Mouse (Mus musculus) right cerebral cortex, postnatal 36 days (tissue): ENCODE measurements around the gene Strbp.

Source experiments
- DNase-seq, 2 experiments: peaks; one replicate each; pipeline ENCODE4 v3.0.0; 2022; ENCODE audit warnings: low spot score in 2 of 2, mixed read lengths in 1 of 2

Strbp gene

DNA sequence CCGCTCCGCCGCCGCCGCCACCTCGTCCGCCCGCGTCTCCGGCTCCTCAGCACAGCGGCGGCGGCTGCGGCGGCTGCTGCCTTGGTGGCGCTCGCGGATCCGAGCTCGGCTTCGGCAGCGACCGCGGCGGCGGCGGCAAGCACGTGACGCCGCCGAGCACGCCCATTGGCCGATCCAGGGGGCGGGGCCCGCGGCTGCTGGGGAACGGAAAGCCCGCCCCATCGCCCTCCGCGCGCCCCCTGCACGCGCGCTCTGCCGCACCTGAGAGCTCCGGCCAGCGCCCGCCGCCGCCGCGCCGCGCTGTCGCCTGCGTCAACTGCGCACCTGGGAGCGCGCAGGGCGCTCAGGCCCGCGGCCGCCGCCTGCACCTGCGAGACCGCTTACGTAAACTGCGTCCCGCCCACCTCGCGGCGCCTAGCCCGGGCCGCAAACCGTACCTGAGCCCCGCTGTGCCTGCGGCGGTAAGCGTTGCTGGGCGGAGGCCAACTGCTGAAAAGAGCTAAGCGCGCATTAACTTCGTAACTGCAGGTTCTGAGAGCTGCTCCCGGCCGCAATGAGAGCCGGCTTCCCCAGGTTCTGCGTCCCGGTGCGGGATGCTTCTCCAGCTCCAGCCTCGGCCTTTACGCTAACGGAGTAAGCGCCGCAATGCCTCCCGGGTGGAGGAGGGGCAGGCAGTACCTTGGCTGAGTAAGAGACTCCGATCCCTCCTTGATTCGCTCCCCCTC lies at the start of gene Strbp:
Strbp (minus strand) TSS at position 630 of the 725 bp plus-strand sequence.
- peak; percentile 90 to 91 for DNase-seq

DNA sequence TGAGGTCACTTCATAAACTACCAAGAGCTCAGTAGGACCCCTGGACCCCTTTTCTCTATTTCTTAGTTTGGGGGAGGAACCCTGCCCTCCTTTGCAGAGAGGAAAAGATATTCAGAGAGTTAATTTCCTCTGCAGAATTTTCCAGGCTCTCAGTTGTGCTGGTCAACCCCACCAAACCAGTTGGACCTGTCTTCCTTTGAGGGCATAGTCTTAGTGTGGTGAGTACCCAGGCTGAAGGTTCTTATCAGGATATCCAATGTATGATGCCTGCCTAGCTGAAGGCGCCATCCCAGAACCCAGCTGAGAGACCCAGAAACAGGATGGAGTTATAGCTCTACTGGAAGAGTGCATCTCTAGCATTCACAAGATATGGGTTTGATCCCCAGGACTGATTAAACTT lies 47.5 kb upstream of the Strbp start:
- DNase-seq = no peak

DNA sequence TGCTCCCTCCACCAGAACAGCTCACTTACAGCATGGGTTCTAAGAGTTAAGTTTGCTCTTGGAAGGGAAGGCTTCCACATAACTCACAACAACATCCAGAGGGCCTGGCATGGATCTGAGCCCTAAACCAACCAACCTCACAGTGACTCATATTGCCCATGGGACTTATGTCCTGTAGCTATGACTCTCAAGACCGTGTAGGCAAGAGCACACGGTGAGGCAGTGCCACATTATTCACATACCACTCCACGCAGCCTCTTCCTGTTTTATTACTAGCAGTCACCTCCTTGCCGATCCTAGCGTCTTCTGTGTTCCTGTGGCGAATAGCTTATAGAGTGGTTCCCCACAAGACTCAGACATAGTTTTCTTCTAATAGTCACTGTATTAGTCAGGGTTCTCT lies 45.7 kb upstream of the Strbp start:
- DNase-seq = no peak

DNA sequence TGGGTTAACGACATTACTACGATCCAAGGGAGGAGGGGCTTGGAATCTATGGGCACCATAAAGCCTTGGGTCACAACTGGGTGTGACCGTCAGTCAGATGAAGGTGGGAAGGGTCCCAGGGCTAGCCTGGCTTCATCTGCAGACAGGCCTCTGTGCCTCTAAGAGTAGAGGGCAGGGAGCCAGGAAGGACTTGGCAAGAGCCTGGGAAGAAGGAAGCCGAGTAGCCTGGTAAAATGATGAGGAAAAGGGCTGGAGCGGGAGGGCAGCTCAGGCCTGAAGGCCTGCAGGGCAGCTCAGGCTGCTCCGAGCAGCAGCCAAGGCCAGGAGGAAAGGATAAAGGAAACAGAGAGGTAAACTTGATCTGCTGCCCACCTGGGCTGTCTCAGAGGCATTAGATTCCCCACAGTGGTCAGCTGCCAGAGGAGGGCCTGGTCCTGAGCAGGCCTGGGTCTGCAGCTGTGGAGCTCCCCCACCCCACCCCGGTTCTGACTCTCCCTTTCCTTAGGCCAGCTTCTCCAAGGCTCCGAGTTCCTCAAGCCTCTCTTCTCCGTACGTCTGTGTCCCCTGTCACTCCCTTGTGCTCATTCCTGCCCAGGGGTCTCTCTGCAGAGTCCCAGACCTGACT lies 44.9 kb upstream of the Strbp start:
- DNase-seq = no peak

DNA sequence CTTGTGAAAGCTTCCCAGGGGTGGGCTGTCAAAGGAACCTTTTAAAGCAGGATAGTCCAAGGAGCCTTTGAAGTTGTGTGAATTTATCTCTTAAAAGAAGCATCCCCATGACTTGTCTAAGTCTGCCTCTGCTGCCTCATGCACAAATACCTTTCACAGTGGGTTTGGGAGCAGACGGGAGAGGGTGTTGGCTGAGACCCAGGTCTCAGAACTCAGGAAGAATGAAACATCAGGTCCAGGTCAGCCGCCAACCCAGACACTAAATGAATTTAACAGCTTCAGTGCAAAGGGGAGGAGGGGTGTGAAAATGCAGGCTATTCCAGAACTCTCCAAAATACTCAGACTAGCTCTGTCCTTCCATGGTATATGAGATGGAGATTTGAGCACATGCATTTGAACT lies 44.2 kb upstream of the Strbp start:
- DNase-seq = no peak

DNA sequence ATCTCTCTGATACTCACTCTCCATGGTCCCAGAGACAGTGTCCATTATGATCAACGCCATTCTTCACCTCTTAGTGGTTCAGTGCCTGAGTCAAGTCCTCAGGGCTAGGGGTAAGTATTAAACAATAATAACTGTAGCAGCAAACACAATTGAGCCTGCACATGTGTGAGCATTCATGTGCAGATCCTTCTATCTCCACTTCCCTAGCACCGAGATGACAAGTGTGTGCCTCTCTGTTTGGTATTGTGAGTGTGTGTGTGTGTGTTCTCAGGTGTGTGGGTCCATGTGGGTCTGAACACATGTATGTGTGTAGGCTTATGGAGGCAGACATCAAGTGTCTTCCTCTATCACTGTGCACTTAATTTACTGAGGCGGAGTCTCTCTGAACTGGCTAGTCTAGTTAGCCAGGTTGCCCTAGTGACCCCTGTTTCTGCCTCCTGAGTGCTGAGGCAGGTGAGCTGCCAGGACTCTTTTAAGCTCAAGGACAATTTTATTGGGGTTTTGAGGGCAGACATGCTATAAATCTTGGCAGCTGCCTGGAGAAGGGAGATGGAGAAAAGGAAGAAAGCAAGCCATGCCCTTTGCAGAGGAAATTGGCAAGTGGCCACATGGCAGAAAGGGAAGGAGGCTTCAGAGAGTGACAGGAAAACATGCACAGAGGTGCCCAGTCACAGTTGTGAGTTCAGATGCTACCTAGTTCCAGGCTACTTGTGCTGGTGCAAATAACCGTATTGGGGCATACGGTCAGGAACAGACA lies 42.8 kb upstream of the Strbp start:
- DNase-seq = no peak

DNA sequence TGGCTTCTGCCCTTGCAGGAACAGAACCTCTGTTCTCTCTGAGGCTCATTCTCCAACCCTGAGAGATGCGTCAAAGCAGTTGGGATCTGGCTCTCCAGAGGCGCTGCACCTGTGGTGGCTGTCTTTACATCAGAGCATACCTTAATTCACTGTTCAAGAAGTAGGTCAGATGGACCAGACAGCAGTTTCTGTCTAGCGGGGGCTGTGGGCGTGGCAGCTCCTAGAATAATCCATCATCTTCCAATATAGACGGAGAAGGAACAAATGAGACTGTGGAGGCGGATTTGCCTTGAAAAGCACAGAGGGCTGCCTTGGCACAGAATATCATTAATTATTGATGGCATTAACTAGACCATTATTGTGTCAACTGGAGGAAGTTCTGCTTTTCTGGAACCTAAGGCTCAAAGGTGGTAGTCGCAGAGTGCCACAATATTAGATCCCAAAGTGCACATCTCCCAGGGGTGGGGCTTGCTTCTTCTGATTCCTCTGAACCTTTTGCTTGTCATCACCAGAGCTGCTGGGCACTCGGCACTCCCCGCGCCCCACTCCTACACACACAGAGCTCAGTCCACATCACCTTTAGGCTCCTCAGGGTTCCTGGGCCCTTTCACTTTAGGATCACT lies 41.2 kb upstream of the Strbp start:
- DNase-seq = peak in 1 of 2 experiments; percentile 54

DNA sequence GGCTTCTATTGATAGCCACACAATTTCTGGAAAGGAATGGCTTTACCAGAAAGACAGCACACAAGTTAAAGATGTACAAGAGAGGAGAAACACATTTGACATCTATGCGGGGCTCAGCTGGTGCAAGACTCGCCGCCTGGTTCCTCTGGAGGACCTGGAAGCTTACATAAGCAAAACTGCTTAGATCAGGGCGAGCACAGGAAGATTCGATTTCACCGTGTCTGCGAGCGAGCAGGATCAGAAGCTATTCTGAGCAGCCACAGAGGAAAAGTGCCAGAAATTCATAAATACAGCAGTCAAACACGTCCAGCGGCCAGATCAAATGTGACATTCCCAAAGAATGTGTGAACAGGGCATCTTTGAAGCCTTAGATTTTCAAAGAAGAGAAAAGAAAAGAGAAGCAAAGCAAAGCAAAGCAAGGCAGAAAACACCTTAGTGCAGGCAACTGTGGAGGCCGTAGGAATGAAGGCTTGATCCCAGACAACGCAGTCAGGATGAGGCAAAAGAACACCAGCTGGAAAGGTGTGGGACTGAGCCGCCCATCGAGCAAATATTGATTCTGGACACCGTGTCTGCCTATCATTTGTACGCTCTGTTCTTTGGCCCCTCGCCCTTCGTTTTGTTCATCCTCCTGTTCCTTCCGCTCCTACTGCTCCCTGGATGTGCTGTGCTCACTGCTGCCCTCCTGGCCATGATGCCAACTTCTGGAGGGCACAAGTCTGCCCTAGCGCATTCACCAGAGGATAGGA lies 38.3 kb upstream of the Strbp start:
- DNase-seq = peak in 1 of 2 experiments; percentile 43

DNA sequence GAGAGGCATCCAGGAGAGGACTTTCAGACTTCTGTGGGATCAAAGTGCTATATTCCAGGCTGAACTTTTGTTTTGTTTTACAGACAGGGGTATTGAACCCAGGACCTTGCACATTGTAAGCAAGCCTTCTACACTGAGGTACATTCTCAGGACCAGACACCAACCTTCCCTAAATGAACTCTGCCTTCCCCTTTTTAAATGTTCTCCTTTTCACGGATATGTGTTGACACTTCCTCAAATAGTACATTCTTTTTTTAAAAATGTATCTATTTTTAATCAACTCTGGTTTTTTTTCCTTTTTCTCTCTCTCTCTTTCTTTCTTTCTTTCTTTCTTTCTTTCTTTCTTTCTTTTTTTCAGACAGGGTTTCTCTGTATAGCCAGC lies 32.1 kb upstream of the Strbp start:
- DNase-seq = no peak

DNA sequence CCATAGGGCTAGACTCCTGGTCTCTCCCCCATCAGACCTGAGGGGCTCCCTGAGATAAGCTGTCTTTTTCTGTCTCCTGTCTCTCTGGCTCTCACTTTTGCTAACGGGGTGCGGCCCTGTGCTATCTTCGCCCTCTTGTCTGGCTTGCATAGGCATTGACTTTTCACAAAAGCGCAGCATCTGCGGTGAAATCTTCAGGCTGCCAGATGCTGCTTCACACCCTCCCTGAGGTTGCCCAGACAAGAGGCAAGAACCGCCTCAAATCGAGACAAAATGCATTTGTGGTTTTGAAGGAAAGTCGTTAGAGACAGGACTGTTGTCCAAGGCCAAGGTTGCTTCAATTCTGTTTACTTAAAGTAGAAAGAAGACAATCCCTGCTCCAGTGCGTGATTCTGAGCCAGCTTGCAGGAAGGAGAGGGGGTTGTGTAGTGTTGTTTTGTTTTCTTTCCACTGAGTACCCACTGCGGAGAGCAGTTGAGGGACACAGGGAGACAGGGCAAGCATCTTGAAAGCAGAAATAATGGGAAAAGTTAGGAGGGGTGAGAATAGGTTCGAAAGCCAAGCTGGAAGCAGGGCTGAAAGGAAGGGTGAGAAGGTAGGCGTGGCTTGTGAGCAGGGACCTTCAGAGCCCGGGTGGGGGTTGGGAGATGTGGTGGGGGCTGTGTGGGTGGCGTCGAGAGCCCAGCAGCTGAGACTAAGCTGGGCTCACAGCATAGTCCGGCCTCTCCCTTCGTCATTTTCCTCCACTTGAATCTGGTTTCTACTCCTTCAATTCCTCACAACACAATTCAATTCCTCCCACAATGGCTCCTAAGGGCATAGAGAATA lies 31.5 kb upstream of the Strbp start:
- no peak for DNase-seq

DNA sequence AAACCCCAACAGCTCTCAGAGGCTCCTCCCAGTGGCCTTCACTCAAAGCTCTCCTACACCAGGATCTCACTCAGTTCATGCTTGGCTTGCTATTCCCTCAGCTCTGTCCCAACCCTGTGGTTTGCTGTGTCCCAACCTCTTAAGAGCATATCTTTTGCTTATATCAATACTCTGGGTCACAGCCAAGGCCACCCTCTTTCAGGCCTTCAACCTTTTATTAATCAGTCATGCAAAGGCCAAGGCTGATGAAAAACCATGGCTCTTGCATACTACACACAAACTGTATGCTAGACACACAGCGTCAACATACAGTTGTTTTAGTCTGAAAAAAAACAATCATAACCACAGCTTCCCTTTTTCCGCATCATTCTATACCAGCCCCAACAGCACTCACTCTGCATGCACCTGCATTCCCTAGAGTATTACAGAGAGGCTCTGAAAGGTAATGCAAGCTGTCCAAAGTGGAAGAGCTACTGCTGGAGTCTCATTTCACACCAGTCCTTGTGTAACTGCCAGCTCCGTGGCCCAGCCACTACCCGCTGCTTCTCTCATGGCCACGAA lies 27.7 kb upstream of the Strbp start:
- no peak for DNase-seq

DNA sequence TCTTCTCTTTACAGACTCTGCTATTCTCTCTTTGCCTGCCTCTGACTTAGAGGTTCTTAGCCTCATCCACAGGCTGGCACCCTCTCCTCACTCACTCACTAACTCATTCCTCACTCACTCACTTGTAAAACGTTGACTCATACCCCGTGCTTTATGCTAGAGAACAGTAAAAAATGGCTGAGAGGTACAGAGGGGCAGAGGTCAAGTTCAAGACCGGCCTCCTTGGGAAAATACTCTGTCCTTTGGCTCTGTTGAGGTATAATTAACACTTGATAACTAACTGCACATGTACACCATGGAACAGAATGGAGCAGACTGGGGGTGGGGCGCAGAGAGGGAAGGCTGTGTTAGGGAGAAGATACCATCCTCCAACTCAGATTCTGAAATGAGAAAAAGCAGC lies 20.6 kb upstream of the Strbp start:
- no peak for DNase-seq

DNA sequence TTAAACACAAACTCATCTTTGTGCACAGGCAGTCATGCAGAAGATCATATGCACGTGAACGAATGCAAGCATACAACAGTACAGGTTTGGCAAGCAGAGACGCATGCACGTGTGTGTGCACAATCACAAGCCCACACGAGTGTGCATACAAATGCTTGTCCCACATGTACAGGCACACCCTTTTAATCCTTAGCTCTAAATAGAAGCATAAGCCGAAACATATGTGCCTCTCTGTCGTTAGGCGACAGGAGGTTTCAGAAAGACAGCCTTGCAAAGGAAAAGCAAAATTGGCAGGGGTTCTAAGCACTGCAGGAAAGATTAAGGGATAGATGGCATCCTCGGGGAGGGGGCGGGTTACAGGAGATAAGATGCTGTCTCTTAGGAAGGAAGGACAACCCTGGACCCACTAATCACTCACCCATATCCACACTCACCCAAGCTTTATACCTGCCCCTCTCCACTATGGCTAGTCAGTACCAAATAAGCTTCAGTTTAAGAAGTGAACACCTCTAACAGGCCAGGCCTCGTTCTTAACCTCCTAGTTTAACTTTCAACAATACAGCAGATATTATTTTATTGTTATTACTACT lies 19.9 kb upstream of the Strbp start:
- no peak for DNase-seq

DNA sequence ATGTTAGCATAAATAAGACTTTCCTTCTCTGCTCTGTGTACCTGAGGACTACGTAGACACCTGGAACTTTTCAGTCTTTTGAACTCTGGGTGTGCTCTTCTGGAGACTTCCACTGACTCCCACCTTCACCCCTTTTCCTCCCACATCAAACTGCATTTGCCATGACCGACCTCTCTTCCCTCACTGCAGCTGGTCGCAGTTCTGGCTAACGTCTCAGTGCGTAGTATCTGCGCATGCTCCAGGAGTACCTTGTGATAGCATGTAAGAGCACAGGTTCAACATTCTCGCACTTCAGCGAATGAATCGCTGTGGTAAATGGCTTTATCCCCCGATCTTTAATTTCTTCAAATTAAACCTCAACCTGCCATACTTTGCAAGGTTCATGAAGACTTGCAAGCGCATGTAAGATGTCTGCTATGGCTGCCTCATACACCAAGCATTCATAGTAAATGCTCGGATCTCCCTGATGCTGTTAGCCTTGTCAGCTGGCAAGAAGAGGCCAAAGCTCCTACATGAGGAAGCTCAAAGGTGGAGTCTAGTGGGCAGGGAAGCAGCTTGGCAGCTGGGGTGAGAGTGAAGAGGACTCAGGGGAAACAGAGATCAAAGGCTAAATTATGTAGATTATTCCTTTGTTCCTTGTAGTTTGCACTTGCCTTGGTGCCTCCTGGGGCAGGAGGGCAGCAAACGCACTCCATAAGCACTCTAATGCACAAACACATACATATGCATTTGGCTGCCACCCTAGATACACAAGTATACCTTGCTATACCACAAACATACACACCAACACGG lies 19.2 kb upstream of the Strbp start:
- DNase-seq = no peak

DNA sequence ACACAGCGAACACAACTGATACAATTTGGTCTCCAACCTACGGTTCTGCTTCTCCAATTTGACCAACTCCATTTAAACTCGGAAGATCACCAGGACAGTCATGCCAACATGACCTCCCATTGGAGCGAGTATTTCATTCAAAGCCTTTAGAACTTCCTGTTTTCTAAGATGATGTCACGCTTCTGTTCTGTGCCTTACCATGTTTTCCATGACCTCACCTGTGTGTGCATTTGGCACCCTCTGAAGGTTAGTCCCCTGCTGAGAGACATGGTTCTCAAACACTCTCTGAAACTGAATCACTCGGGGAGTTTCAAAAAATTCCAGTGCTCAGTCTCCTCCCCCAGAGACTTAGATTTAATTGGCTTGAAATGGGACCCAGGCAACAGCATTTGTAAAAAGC lies 12.6 kb upstream of the Strbp start:
- DNase-seq = no peak

DNA sequence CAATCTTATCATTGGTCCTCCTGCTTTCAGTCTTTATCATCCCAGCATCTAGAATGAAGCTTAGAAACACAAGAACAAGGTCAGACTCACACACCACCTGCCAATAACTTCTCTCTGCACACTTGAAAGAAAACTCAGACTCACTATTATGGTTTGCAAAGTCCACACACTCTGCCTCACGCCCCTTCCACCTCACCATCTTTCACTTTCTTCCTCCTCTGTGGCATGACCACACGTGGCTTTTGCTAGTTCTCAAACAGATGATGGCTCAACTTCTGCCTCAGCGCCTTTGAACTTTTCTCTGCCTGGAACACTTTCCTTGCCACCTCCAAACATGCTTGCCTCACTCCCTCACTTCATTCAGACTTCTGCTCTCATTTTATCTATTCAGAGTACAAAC lies 11.7 kb upstream of the Strbp start:
- no peak for DNase-seq

DNA sequence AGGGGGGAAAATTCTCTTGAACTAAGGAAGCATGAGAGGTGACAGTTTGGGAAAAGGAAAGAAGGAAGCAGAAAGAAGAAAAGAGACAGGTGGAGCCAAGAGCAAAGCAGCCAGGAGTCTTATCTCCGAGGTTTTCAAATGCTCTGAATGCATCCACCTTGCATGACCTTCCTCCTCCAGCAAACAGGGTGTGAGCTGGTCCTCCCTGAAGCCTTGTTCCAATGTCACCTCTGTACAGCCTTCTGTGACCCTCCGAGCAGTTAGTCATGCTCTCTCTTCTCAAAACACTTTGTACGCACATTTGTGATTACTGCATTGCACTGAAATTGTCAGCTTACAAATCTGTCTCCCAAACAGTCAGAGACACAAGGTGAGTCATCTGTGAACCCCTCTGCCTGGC lies 9.4 kb upstream of the Strbp start:
- no peak for DNase-seq

DNA sequence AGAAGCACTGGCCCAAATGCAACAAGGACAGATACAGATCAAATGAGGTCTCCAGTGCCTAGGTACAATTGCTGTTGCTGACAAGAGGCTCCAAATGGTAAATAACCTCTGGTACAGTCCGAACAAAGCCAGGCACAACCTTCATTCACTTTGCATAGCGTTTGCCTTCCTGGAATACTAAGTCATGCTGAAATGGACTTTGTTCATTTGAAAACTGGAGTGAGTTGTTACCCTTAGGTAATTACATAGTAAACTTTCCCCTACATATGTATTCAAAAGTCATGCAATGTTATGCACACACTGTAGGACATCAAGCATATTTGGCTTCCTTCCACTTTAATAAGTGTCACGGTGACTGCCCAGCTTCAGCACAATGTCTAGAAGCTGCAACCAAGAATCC lies 5.2 kb upstream of the Strbp start:
- no peak for DNase-seq

DNA sequence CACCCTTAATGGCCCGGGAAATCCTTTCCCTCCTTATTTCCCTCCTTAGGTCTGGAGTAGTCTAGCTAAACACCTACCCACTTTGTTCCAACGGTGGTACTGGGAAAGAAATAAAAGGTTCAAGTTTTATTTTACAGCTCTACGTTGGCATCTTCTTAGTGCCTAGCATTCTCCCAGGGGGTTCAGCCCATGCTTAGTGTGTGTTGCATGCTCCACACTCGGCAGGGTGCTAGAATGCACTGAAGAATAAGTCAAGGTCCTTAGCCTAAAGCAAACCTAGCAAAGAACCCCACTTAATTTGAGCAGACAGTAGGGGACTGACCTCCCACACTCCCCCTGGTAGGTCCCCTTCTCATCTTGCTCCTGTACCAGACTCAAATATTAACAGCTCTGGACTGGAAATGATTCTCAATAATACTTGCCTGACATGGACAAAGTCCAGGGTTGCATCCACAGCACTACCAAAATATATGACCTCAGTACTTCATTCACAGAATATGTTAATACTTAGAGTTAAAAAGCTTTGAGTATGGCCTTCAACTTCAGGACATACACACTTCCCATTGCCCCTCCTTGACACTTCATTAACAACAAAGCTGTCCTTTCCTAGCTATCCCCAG lies 592 bp upstream of the Strbp start:
- DNase-seq = no peak
